Mouse (Mus musculus): ENCODE results near the gene Tat.

GRCm38 (mm10) chr8:109983944-109984343 is 6.3 kb upstream of the Tat start:
- TF ChIP-seq CTCF (IDR thresholded peaks at IDR 0.05; ENCODE audit: extremely low read depth, insufficient read depth, insufficient read length, insufficient replicate concordance) = no peak
- TF ChIP-seq POLR2A (IDR thresholded peaks at IDR 0.05; ENCODE audit: low read depth, low read length) = no peak

Measured in spleen, adult 2 months (tissue).